Mouse (Mus musculus) adrenal gland, adult 8-10 months (tissue): ENCODE measurements around the gene Cd320. TPM values are rescaled to one million over a fixed set of nuclear protein-coding genes. Genes with fewer than 3 reads are reported as not detected.
"Not testable (repeated sequence)": the region's sequence is repeated elsewhere in the genome, so short reads cannot be mapped to it uniquely, and the experiment has no call there.

Source experiments
- DNase-seq: peaks from one replicate; pipeline ENCODE4 v3.0.0; 2022
- total RNA-seq, 4 experiments: library from RNA; stranded (reverse); gene quantifications; 2 replicates each; pipeline ENCODE4 v1.2.4; 2022

The Cd320 gene
- total RNA-seq, 4 experiments from 2014 or later = 29.5 to 63.3 (median 37.6) TPM

- DNase-seq = no peak
Observed at GRCm38 (mm10) chr17:33825462-33825861, 17.4 kb upstream of the Cd320 start.

GRCm38 (mm10) chr17:33826850-33827249, 16.0 kb upstream of the Cd320 start:
- DNase-seq = no peak

GRCm38 (mm10) chr17:33828892-33829291, 14.0 kb upstream of the Cd320 start:
- DNase-seq = peak; percentile 91

GRCm38 (mm10) chr17:33829561-33829960, 13.3 kb upstream of the Cd320 start:
- DNase-seq = no peak

- DNase-seq = no peak
Observed at GRCm38 (mm10) chr17:33844196-33844595, 1.3 kb downstream of the Cd320 start.

GRCm38 (mm10) chr17:33848139-33848538, 5.2 kb downstream of the Cd320 start:
- no peak for DNase-seq

- no peak for DNase-seq
Observed at GRCm38 (mm10) chr17:33851331-33851730, 8.4 kb downstream of the Cd320 start.

- no peak for DNase-seq
Observed at GRCm38 (mm10) chr17:33857816-33858215, 14.9 kb downstream of the Cd320 start.

- peak; percentile 40 for DNase-seq
Observed at GRCm38 (mm10) chr17:33865330-33866030, 22.6 kb downstream of the Cd320 start.

- not testable (repeated sequence) for DNase-seq
Observed at GRCm38 (mm10) chr17:33873537-33873936, 30.6 kb downstream of the Cd320 start, which contains the start of gene Gm7029. Gene Gm7029, plus strand, starts transcription at chr17:33873837.

- DNase-seq = no peak
Observed at GRCm38 (mm10) chr17:33874411-33874810, 31.5 kb downstream of the Cd320 start.

GRCm38 (mm10) chr17:33875797-33876196, 32.9 kb downstream of the Cd320 start:
- not testable (repeated sequence) for DNase-seq

- not testable (repeated sequence) for DNase-seq
Observed at GRCm38 (mm10) chr17:33884320-33884719, 41.4 kb downstream of the Cd320 start.

- DNase-seq = not testable (repeated sequence)
Observed at GRCm38 (mm10) chr17:33887802-33888201, 44.9 kb downstream of the Cd320 start.

- not testable (repeated sequence) for DNase-seq
Observed at GRCm38 (mm10) chr17:33888230-33888629, 45.3 kb downstream of the Cd320 start.

GRCm38 (mm10) chr17:33889941-33890532, 47.1 kb downstream of the Cd320 start:
- DNase-seq = not testable (repeated sequence)

GRCm38 (mm10) chr17:33890533-33891059, 47.7 kb downstream of the Cd320 start, which contains the start of gene Kifc1:
Gene Kifc1, minus strand, starts transcription at chr17:33890661.
- DNase-seq = peak; percentile 100

- no peak for DNase-seq
Observed at GRCm38 (mm10) chr17:33891357-33891756, 48.5 kb downstream of the Cd320 start.

GRCm38 (mm10) chr17:33891892-33892291, 49.0 kb downstream of the Cd320 start:
- not testable (repeated sequence) for DNase-seq

- DNase-seq = no peak
Observed at GRCm38 (mm10) chr17:33892429-33892828, 49.5 kb downstream of the Cd320 start.

- DNase-seq = not testable (repeated sequence)
Observed at GRCm38 (mm10) chr17:33893011-33893410, 50.1 kb downstream of the Cd320 start.

GRCm38 (mm10) chr17:33897114-33897794, 54.4 kb downstream of the Cd320 start:
- no peak for DNase-seq

GRCm38 (mm10) chr17:33898193-33898592, 55.3 kb downstream of the Cd320 start:
- not testable (repeated sequence) for DNase-seq
